In the genomic region with DNA sequence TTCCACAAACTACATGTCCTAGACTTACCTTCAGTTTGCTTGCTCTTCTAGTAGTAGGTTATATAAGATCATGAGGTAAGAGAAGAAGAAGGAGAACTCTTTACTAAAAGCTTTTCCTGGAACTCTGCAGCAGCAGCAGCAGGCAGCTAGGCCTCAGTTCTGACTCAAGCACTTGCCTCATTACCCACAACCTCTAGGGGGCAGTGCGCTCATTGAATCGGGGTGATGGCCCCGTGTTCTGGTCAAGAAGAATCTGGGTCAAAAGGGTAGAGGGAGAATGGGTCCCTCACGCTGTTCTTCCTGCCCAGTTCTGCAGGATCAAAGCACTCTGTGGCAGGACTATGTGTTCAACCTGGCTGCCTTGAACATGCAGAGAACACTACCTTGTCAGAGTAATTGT, we compare ENCODE assay signal across 9 mouse cellular contexts.
DNase-seq lines count a peak whose midpoint lies in the region; ATAC-seq and TF ChIP-seq lines count a peak whose summit lies in the region.
"Had no signal": no experiment of that assay in that cellular context is flagged by ENCODE, and none has a peak within 500 bp of the region (broad histone marks: within the 10 kb centered on the region; RNA-seq: fewer than 3 reads in every experiment).

No protein-coding gene starts in this region.

- ATAC-seq in lung, postnatal 0 days, result no peak
- ATAC-seq in stomach, postnatal 0 days (ENCODE audit: low FRiP score, low TSS enrichment), result no peak

- no peak overlapping the region for H3K4me2 ChIP-seq in lung, postnatal 0 days (replicated peaks; ENCODE audit: low read depth, low read length)
- H3K4me2 ChIP-seq in stomach, postnatal 0 days (replicated peaks; ENCODE audit: low read depth), result no peak overlapping the region

- no peak for TF ChIP-seq POLR2A in bone marrow macrophage, adult 2 months (IDR thresholded peaks at IDR 0.05; ENCODE audit: borderline replicate concordance, low read depth, low read length)

- H3K9me3 ChIP-seq in lung, postnatal 0 days (ENCODE audit: low read length), result no peaks in the 10 kb centered on the region
- no peaks in the 10 kb centered on the region for H3K9me3 ChIP-seq in stomach, postnatal 0 days (ENCODE audit: control insufficient read depth, low read length)

- H3K4me3 ChIP-seq in lung, postnatal 0 days (ENCODE audit: low read depth, low read length), result no peak overlapping the region
- H3K4me3 ChIP-seq in bone marrow macrophage, adult 2 months (ENCODE audit: insufficient read depth, low read length), result no peak overlapping the region
- H3K4me3 ChIP-seq in stomach, postnatal 0 days (ENCODE audit: low read depth, low read length), result no peak overlapping the region

- peak; percentile 56 for TF ChIP-seq CTCF in lung, postnatal 0 days (IDR thresholded peaks at IDR 0.05)
- TF ChIP-seq CTCF in bone marrow macrophage, adult 2 months (IDR thresholded peaks at IDR 0.05; ENCODE audit: low read depth, low read length), result peak; percentile 52; the same call in 1 of the 2 replicates
- TF ChIP-seq CTCF in stomach, postnatal 0 days (IDR thresholded peaks at IDR 0.05; ENCODE audit: low read depth), result peak; percentile 58

- TF ChIP-seq EP300 in lung, postnatal 0 days (IDR thresholded peaks at IDR 0.05), result no peak
- no peak for TF ChIP-seq EP300 in stomach, postnatal 0 days (optimal IDR thresholded peaks at IDR 0.05)

- DNase-seq in cerebellum, postnatal 10 days, result peak; percentile 10 to 20
- no peak for DNase-seq in cerebellum, postnatal 36 days
- DNase-seq in lung, postnatal 0 days (ENCODE audit: low spot score), result no peak
- DNase-seq in lung, postnatal 10 days, result no peak
- peak; percentile 23 for DNase-seq in stomach, postnatal 0 days (ENCODE audit: low spot score)
- DNase-seq in cerebellum, postnatal 4 days (ENCODE audit: low spot score in 2 of 2), result no peak
- DNase-seq in T-cell, adult 2 months (ENCODE audit: low spot score), result no peak
- DNase-seq: right cerebral cortex, postnatal 25 days had no signal

- no peak overlapping the region for H3K27ac ChIP-seq in lung, postnatal 0 days (ENCODE audit: low read length)
- no peak overlapping the region for H3K27ac ChIP-seq in bone marrow macrophage, adult 2 months (ENCODE audit: insufficient read depth, low read depth, low read length)
- H3K27ac ChIP-seq in stomach, postnatal 0 days (replicated peaks), result no peak overlapping the region

- H3K36me3 ChIP-seq in lung, postnatal 0 days (ENCODE audit: insufficient read depth, low read length), result no peaks in the 10 kb centered on the region
- H3K36me3 ChIP-seq in stomach, postnatal 0 days (ENCODE audit: control insufficient read depth, insufficient read depth, low read length), result no peaks in the 10 kb centered on the region

- no peaks in the 10 kb centered on the region for H3K27me3 ChIP-seq in lung, postnatal 0 days (replicated peaks; ENCODE audit: insufficient read depth, low read length)
- no peaks in the 10 kb centered on the region for H3K27me3 ChIP-seq in stomach, postnatal 0 days (ENCODE audit: control insufficient read depth, insufficient read depth, low read length)

- WGBS in lung, postnatal 0 days, result 31% methylated on average over 4 of the region's 4 CpGs
- 27% methylated on average over 4 of the region's 4 CpGs for WGBS in stomach, postnatal 0 days

- no peak overlapping the region for H3K9ac ChIP-seq in lung, postnatal 0 days (replicated peaks; ENCODE audit: low read depth)
- no peak overlapping the region for H3K9ac ChIP-seq in stomach, postnatal 0 days (ENCODE audit: low read length)

- no peaks in the 10 kb centered on the region for H3K4me1 ChIP-seq in lung, postnatal 0 days (ENCODE audit: insufficient read depth, low read depth, low read length)
- no peaks in the 10 kb centered on the region for H3K4me1 ChIP-seq in bone marrow macrophage, adult 2 months (ENCODE audit: control insufficient read depth, insufficient read depth, low read length)
- H3K4me1 ChIP-seq in stomach, postnatal 0 days (replicated peaks; ENCODE audit: control insufficient read depth, insufficient read depth), result no peaks in the 10 kb centered on the region

Comparison
In these comparisons a context has a peak if more than half of its experiments do, and no peak if none do; other contexts are left out.
1. DNase-seq: peak in cerebellum, postnatal 10 days (2 of 2) and stomach, postnatal 0 days (single experiment); none in cerebellum, postnatal 36 days (0 of 2), lung, postnatal 0 days (single experiment), lung, postnatal 10 days (single experiment), cerebellum, postnatal 4 days (0 of 2) and T-cell, adult 2 months (single experiment).
2. Peak in every context shown above with its lines, with median percentiles within 50 percentile points of each other: CTCF ChIP-seq.